Mouse (Mus musculus): Measurements from ENCODE around the gene 9430015G10Rik.

- TF ChIP-seq CTCF (IDR thresholded peaks at IDR 0.05; ENCODE audit: control insufficient read depth, insufficient read depth, low read length) = no peak
- TF ChIP-seq POLR2A (IDR thresholded peaks at IDR 0.05; ENCODE audit: borderline replicate concordance, control insufficient read depth, low read depth, low read length) = no peak
These were observed 58.8 kb downstream of the 9430015G10Rik start for GRCm38 (mm10) chr4:156168611-156169010.

Measured in bone marrow, adult 2 months (tissue).